Mouse (Mus musculus) brain, embryonic 14.5 days (tissue): ENCODE results near the gene L3hypdh. TPM values are rescaled to one million over a fixed set of nuclear protein-coding genes. Genes with fewer than 3 reads are reported as not detected.
A peak's percentile ranks its signal among the peaks of the same experiment; 100 is the strongest.

Experiments
- DNase-seq: peaks from one replicate; pipeline ENCODE4 v3.0.0-alpha.2; 2011; ENCODE audit warnings: low read depth
- CTCF ChIP-seq: fragments of 200-500 bp; IDR thresholded peaks from 2 replicates; pipeline ENCODE4 v1.5.1; 2012; ENCODE audit warnings: inconsistent platforms, mild to moderate bottlenecking, moderate library complexity, borderline replicate concordance; ENCODE audit not compliant: insufficient read depth, insufficient read length; ENCODE audit errors: extremely low read depth
- POLR2A ChIP-seq: fragments of 200-500 bp; IDR thresholded peaks from 2 replicates; pipeline ENCODE4 v1.6.1; 2012; ENCODE audit warnings: mild to moderate bottlenecking, inconsistent platforms, borderline replicate concordance; ENCODE audit not compliant: poor library complexity, insufficient read depth, insufficient read length, severe bottlenecking; ENCODE audit errors: extremely low read depth
- polyA plus RNA-seq: library from polyadenylated mRNA; depleted of rRNA; stranded (reverse); fragments of >200 nt; gene quantifications from 2 replicates; pipeline ENCODE4 v1.2.3, GENCODE M21; 2012; rRNA removed

Gene L3hypdh
- polyA plus RNA-seq, 1 experiment: 12.7 TPM

GRCm38 (mm10) chr12:72041238-72041637, 44.0 kb downstream of the L3hypdh start:
- no peak for DNase-seq
- TF ChIP-seq CTCF (no peak), POLR2A (no peak)

- no peak for DNase-seq
- TF ChIP-seq POLR2A (no peak), CTCF (no peak)
Observed at GRCm38 (mm10) chr12:72039501-72039900, 45.7 kb downstream of the L3hypdh start.

GRCm38 (mm10) chr12:72038866-72039265, 46.4 kb downstream of the L3hypdh start:
- no peak for DNase-seq
- TF ChIP-seq CTCF (no peak), POLR2A (no peak)

- no peak for DNase-seq
- TF ChIP-seq CTCF (no peak), POLR2A (no peak)
Observed at GRCm38 (mm10) chr12:72037049-72037448, 48.2 kb downstream of the L3hypdh start.

GRCm38 (mm10) chr12:72036097-72036661, 49.1 kb downstream of the L3hypdh start:
- no peak for DNase-seq
- TF ChIP-seq POLR2A (no peak), CTCF (no peak)

GRCm38 (mm10) chr12:72031794-72032193, 53.4 kb downstream of the L3hypdh start:
- TF ChIP-seq CTCF: no peak
- TF ChIP-seq POLR2A: no peak
- no peak for DNase-seq

- no peak for DNase-seq
Observed at GRCm38 (mm10) chr12:72031171-72031570, 54.1 kb downstream of the L3hypdh start.

GRCm38 (mm10) chr12:72025275-72025795, 59.9 kb downstream of the L3hypdh start:
- DNase-seq: peak; percentile 41
- TF ChIP-seq CTCF (no peak), POLR2A (no peak)

More at GRCm38 (mm10) chr12:72031171-72031570, 54.1 kb downstream of the L3hypdh start:
- TF ChIP-seq POLR2A: no peak
- TF ChIP-seq CTCF: no peak

- DNase-seq: no peak
- no peak for TF ChIP-seq CTCF
- no peak for TF ChIP-seq POLR2A
Observed at GRCm38 (mm10) chr12:72023572-72023971, 61.7 kb downstream of the L3hypdh start.

Other genes starting within 250 kb of the L3hypdh start
- 8.7 and 8.9 TPM in 2 replicates for gene Gpr135, start 14.3 kb downstream of the L3hypdh start, polyA plus RNA-seq
- 102 and 133 TPM in 2 replicates for gene Jkamp, start 150 bp upstream of the L3hypdh start, polyA plus RNA-seq
- 0.03 TPM in 1 of 2 replicates, not detected in the other for gene Ccdc175, start 99.6 kb upstream of the L3hypdh start, polyA plus RNA-seq